Mouse (Mus musculus) hindbrain, embryonic 16.5 days (tissue): ENCODE measurements at regions not wholly inside any gene's neighbourhood (a gene's known extent, or its start where the extent isn't known, plus 50 kb on each side); places are given as distances from the start of the nearest gene placed in this dataset.

Source experiments
- ATAC-seq: fragments of 200-750 bp; cut with Nextera tagmentation; 2 replicates; pipeline ENCODE4 v1.8.0; 2017; ENCODE audit warnings: moderate TSS enrichment, moderate library complexity
- H3K27ac ChIP-seq: fragments of 300-500 bp; sonication (generic); 2 replicates; pipeline ENCODE4 v1.5.1; 2014; ENCODE audit warnings: low read depth, mild to moderate bottlenecking, control low read depth, low read length, moderate library complexity
- H3K27me3 ChIP-seq: fragments of 300-500 bp; sonication (generic); replicated peaks from 2 replicates; pipeline ENCODE4 v1.6.1; 2014; ENCODE audit warnings: low read length; ENCODE audit not compliant: control insufficient read depth, insufficient read depth
- H3K36me3 ChIP-seq: fragments of 300-500 bp; sonication (generic); 2 replicates; pipeline ENCODE4 v1.6.1; 2014; ENCODE audit warnings: mild to moderate bottlenecking, low read length, moderate library complexity, mixed read lengths; ENCODE audit not compliant: control insufficient read depth, insufficient read depth
- H3K4me1 ChIP-seq: fragments of 300-500 bp; sonication (generic); 2 replicates; pipeline ENCODE4 v1.6.1; 2014; ENCODE audit warnings: low read depth, low read length; ENCODE audit not compliant: control insufficient read depth, insufficient read depth
- H3K4me2 ChIP-seq: fragments of 300-500 bp; sonication (generic); 2 replicates; pipeline ENCODE4 v1.6.1; 2014; ENCODE audit warnings: mild to moderate bottlenecking, low read length, control low read depth, moderate library complexity
- H3K4me3 ChIP-seq: fragments of 300-500 bp; sonication (generic); 2 replicates; pipeline ENCODE4 v1.5.1; 2014; ENCODE audit warnings: mild to moderate bottlenecking, low read length, control low read depth, moderate library complexity
- H3K9ac ChIP-seq: fragments of 300-500 bp; sonication (generic); 2 replicates; pipeline ENCODE4 v1.6.1; 2014; ENCODE audit warnings: low read depth, mild to moderate bottlenecking, control low read depth, low read length, moderate library complexity
- H3K9me3 ChIP-seq: fragments of 300-500 bp; sonication (generic); 2 replicates; pipeline ENCODE4 v1.6.1; 2014; ENCODE audit warnings: mild to moderate bottlenecking, low read length, moderate library complexity; ENCODE audit not compliant: control insufficient read depth
- WGBS: fragments of 180-500 bp; shearing (Covaris S2); extraction: QIAGEN DNeasy Blood & Tissue Kit; methylation state at CpG from one replicate; pipeline ENCODE4 v1.1.7; 2014; 5-methylcytosine and 5-hydroxymethylcytosine counted together

DNA sequence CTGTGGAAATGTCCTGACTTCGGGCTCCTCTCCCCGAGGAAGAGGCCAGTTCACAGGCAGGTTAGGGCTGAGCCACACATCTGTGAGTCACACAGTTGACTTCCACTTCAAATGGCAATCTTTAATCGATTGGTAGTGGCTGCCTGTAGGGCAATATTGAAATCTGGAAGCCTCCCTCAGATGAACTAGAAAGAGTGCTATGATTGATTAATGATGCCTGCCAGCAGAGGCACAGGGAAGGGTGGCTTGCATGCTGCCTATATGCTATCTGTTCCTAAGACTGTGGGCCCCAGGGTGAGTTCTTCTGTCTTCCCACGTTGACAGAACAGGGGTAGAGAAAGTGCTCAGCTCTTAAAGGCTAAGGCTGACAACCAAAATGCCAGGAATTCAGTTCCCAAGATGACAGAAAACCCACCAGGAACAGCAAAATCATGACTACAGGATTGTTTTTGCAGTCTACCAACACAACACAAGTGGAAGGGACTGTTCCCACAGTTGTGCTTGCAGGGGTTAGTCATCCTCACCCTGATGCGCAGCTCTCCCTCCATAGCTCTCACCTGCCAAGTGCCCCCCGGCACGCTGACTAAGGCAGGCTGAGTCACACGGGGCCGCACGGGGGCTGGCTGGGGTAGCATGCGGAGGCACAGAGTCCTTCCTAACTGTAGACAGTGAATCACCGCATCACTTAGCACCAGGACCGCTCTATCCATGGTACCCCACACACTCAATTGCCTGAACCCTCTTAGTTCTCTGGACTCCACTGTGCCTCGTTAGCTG, 81.4 kb upstream of the Smad3 start:
- no peaks in the 10 kb centered on the region for H3K4me1 ChIP-seq

DNA sequence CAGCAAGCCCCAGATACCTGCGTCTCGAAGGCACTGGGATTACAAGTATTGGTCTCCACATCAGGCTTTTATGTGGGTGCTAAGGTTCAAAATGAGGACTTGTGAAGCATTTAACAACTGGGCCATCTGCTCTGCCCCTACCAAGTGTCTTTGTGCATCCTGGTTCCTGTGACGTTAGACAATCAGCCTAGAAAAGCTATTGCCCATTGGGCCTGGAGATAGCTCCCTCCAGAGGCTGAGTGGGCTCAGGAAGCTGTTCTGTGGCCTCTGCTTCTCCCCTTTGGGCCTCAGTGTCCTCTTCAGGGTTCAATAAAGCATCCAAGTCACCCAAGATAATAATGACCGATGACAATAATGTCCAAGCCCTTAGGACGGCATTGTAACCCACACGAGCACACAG, 79.8 kb upstream of the Smad3 start:
- Histone ChIP-seq H3K9ac (no peak overlapping the region), H3K27me3 (0 out of 2 replicates have a peak, but pooled peaks cover 2% of the 10 kb centered on the region), H3K9me3 (no peaks in the 10 kb centered on the region), H3K36me3 (no peaks in the 10 kb centered on the region), H3K27ac (no peak overlapping the region), H3K4me1 (no peaks in the 10 kb centered on the region), H3K4me2 (no peak overlapping the region), H3K4me3 (no peak overlapping the region)
- WGBS, result 78% methylated on average over 6 of the region's 6 CpGs
- no peak for ATAC-seq

More for the DNA sequence above, 81.4 kb upstream of the Smad3 start:
- Histone ChIP-seq H3K36me3 (no peaks in the 10 kb centered on the region), H3K27ac (no peak overlapping the region), H3K9ac (no peak overlapping the region), H3K27me3 (0 out of 2 replicates have a peak, but pooled peaks cover 2% of the 10 kb centered on the region), H3K9me3 (no peaks in the 10 kb centered on the region), H3K4me3 (no peak overlapping the region), H3K4me2 (no peak overlapping the region)
- WGBS, result 90% methylated on average over 14 of the region's 14 CpGs
- no peak for ATAC-seq

GRCm38 (mm10) chr9:63836565-63837284, 78.9 kb upstream of the Smad3 start:
- Histone ChIP-seq H3K27me3 (0 out of 2 replicates have a peak, but pooled peaks cover 2% of the 10 kb centered on the region), H3K9ac (no peak overlapping the region), H3K4me1 (no peaks in the 10 kb centered on the region), H3K36me3 (no peaks in the 10 kb centered on the region), H3K9me3 (no peaks in the 10 kb centered on the region), H3K4me3 (no peak overlapping the region), H3K27ac (no peak overlapping the region), H3K4me2 (no peak overlapping the region)
- no peak for ATAC-seq
- WGBS, result 62% methylated on average over 5 of the region's 5 CpGs

- no peak overlapping the region for H3K27ac ChIP-seq
- no peaks in the 10 kb centered on the region for H3K36me3 ChIP-seq
- no peak overlapping the region for H3K4me2 ChIP-seq
- WGBS, result 55% methylated on average over 11 of the region's 11 CpGs
- no peak for ATAC-seq
- H3K4me1 ChIP-seq, result no peaks in the 10 kb centered on the region
- H3K27me3 ChIP-seq, result 0 out of 2 replicates have a peak, but pooled peaks cover 2% of the 10 kb centered on the region
- H3K9ac ChIP-seq, result no peak overlapping the region
- H3K9me3 ChIP-seq, result no peaks in the 10 kb centered on the region
- H3K4me3 ChIP-seq, result no peak overlapping the region
Observed at GRCm38 (mm10) chr9:63836036-63836435, 78.2 kb upstream of the Smad3 start.

DNA sequence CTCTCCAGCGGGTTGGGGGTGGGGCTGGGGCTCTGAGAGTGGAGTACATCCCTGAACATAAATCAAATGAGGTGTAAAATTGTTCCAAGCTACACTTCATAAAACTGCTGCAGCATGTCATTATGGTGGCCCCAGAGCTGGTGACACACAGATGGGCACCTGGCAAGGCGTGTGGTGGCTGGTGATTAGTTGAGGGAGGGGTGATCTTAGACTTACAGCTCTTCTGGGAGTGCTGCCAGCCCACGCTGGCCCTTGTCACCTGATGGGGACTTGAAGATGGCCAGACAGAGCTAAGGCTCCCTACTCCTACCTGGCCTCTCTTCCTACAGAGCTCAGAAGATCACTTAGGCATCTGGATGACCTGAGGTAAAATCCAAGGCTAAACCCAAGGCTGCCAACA, 76.6 kb upstream of the Smad3 start:
- Histone ChIP-seq H3K27me3 (0 out of 2 replicates have a peak, but pooled peaks cover 2% of the 10 kb centered on the region), H3K4me3 (no peak overlapping the region), H3K4me1 (no peaks in the 10 kb centered on the region), H3K36me3 (no peaks in the 10 kb centered on the region), H3K9me3 (no peaks in the 10 kb centered on the region), H3K4me2 (no peak overlapping the region), H3K27ac (no peak overlapping the region), H3K9ac (no peak overlapping the region)
- 72% methylated on average over 3 of the region's 3 CpGs for WGBS
- ATAC-seq, result no peak

DNA sequence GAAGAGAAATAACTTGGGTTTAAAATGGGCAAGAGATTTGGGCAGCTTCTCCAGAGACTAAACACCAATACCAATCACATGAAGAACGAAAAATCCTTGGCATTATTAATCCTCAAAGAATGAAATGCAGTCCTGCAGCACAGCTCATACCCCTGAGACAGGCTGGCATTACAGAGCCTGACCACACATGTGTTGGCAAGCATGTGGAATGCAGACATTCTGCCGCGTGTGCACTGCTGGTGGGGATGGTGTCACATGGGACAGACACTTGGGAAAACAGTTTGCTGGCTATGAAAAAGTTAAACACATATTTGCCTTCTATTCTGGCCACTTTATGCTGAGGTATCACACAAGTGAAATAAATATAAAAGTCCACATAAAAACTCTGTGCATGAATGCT, 60.4 kb upstream of the Smad3 start:
- 77% methylated on average over 3 of the region's 3 CpGs for WGBS

DNA sequence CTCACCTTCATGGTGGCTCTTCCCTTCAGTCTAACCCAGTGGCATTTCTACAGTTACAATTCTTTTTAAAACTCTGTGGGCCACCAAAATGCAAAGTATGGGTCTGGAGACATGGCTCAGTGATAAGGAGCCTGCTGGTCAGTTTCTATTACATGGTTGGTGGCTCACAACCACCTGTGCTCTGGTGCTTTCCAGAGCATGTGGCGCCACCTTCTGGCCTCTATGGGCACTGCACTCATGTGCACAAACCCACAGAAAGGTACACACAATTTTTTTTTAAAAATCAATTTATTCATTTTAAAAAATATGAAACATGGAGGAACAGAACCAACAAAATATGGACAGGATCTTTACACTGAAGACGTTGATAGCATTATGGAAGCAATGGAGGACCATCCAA, 58.7 kb upstream of the Smad3 start:
- 55% methylated on average over 2 of the region's 2 CpGs for WGBS
- Histone ChIP-seq H3K36me3 (no peaks in the 10 kb centered on the region), H3K4me3 (no peak overlapping the region), H3K4me1 (no peaks in the 10 kb centered on the region), H3K9me3 (peaks cover 3% of the 10 kb centered on the region; the same call in 1 of the 2 replicates), H3K9ac (no peak overlapping the region), H3K27ac (no peak overlapping the region), H3K27me3 (no peaks in the 10 kb centered on the region), H3K4me2 (no peak overlapping the region)
- no peak for ATAC-seq

More for the DNA sequence above, 60.4 kb upstream of the Smad3 start:
- no peak for ATAC-seq
- no peaks in the 10 kb centered on the region for H3K4me1 ChIP-seq
- no peaks in the 10 kb centered on the region for H3K27me3 ChIP-seq
- H3K27ac ChIP-seq, result no peak overlapping the region
- H3K36me3 ChIP-seq, result no peaks in the 10 kb centered on the region
- peaks cover 3% of the 10 kb centered on the region; the same call in 1 of the 2 replicates for H3K9me3 ChIP-seq
- H3K4me3 ChIP-seq, result no peak overlapping the region
- no peak overlapping the region for H3K4me2 ChIP-seq
- no peak overlapping the region for H3K9ac ChIP-seq

DNA sequence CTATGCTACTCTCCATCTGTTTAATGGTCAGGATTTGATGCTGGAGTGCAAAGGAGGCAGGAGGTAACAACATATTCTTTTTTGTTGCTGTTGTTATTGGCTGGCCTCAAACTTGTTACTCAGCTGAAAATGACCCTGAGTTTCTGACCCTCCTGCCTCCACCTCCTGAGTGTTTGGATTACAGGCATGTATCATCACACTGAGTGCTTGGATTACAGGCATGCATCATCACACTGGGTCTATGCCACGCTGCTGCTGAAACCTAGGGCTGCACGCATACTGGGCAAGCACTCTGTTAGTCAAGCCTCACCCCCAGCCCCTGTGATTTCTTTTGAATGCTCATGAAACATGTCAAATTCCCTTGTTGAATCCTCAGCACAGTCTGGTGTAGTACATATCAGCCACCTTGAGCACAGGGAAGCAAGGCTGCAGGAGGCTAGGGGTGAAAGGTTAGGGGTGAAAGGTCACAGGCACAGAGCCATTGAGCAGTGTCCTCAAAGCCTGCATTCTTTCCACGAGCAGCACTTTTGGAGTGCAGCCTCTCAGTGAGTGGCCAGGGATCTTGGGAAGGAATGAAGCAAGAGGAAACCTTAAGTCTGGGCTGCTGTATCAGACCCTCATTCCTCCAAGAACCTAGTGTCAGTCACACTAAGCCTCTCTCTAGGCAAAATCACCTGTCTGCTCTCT, 52.2 kb upstream of the Smad3 start:
- no peak for ATAC-seq
- WGBS, result 45% methylated on average over 3 of the region's 3 CpGs
- H3K9ac ChIP-seq, result no peak overlapping the region
- H3K4me2 ChIP-seq, result no peak overlapping the region
- no peaks in the 10 kb centered on the region for H3K9me3 ChIP-seq
- H3K4me1 ChIP-seq, result no peaks in the 10 kb centered on the region
- no peaks in the 10 kb centered on the region for H3K27me3 ChIP-seq
- H3K27ac ChIP-seq, result no peak overlapping the region
- H3K36me3 ChIP-seq, result no peaks in the 10 kb centered on the region
- no peak overlapping the region for H3K4me3 ChIP-seq
